Mouse (Mus musculus) hindbrain, embryonic 12.5 days (tissue): Measurements from ENCODE around the gene Coil. TPM values are rescaled to one million over a fixed set of nuclear protein-coding genes. Genes with fewer than 3 reads are reported as not detected.
"Not testable (repeated sequence)": the region's sequence is repeated elsewhere in the genome, so short reads cannot be mapped to it uniquely, and the experiment has no call there.

Experiments used
- ATAC-seq: fragments of 200-750 bp; cut with Nextera tagmentation; 2 replicates; pipeline ENCODE4 v1.8.0; 2017; ENCODE audit warnings: moderate TSS enrichment; ENCODE audit not compliant: low FRiP score
- H3K27ac ChIP-seq: fragments of 300-500 bp; sonication (generic); 2 replicates; pipeline ENCODE4 v1.5.1; 2016; ENCODE audit warnings: mild to moderate bottlenecking
- H3K27me3 ChIP-seq: fragments of 300-500 bp; sonication (generic); 2 replicates; pipeline ENCODE4 v1.6.1; 2016; ENCODE audit warnings: mild to moderate bottlenecking
- H3K36me3 ChIP-seq: fragments of 300-500 bp; sonication (generic); 2 replicates; pipeline ENCODE4 v1.6.1; 2016; ENCODE audit warnings: mild to moderate bottlenecking
- H3K4me1 ChIP-seq: fragments of 300-500 bp; sonication (generic); 2 replicates; pipeline ENCODE4 v1.6.1; 2016
- H3K4me2 ChIP-seq: fragments of 300-500 bp; sonication (generic); replicated peaks from 2 replicates; pipeline ENCODE4 v1.6.1; 2016; ENCODE audit warnings: mild to moderate bottlenecking
- H3K4me3 ChIP-seq: fragments of 300-500 bp; sonication (generic); 2 replicates; pipeline ENCODE4 v1.5.1; 2016; ENCODE audit warnings: mild to moderate bottlenecking
- H3K9ac ChIP-seq: fragments of 300-500 bp; sonication (generic); 2 replicates; pipeline ENCODE4 v1.6.1; 2016; ENCODE audit warnings: mild to moderate bottlenecking, moderate library complexity
- H3K9me3 ChIP-seq: fragments of 300-500 bp; sonication (generic); replicated peaks from 2 replicates; pipeline ENCODE4 v1.6.1; 2016; ENCODE audit warnings: mild to moderate bottlenecking
- WGBS: fragments of 180-500 bp; shearing (Covaris S2); methylation state at CpG from one replicate; pipeline ENCODE4 v1.1.7; 2016; 5-methylcytosine and 5-hydroxymethylcytosine counted together
- polyA plus RNA-seq: library from polyadenylated mRNA; unstranded; fragments of >200 nt; fragmentation: Nextera tagmentation; extraction: Ambion mirVana; gene quantifications from 2 replicates; pipeline ENCODE4 v1.2.1, GENCODE M21; 2016

Gene Coil
- polyA plus RNA-seq, 1 experiment from 2014 or later, result 32.0 TPM

- Histone ChIP-seq H3K4me3 (no peak overlapping the region), H3K4me2 (no peak overlapping the region), H3K27me3 (no peaks in the 10 kb centered on the region), H3K4me1 (no peaks in the 10 kb centered on the region), H3K27ac (no peak overlapping the region), H3K9me3 (no peaks in the 10 kb centered on the region), H3K36me3 (peaks cover 13% of the 10 kb centered on the region), H3K9ac (no peak overlapping the region)
- no peak for ATAC-seq
These were observed 64.5 kb downstream of the Coil start for GRCm38 (mm10) chr11:89034592-89034991.

DNA sequence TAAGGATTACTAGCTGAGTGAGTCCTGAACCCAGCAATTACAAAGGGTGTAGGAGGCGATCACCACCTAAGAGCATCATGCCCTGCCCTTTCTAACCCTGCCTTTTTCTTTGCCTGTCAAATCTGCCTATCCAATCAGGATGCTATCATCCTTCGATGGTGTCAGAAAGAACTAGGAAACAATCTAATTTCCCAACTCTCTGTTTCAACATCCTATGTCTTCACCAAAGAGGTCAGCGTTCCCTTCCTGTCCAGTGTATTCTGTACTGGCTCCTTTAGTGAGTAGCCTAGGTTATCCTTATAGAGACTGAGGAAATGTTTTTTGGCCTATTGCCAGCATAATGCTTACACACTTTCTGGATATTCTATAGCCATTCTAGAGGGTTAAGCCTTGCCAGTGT is 65.5 kb downstream of the Coil start:
- H3K36me3 ChIP-seq, result peaks cover 23% of the 10 kb centered on the region
- no peak overlapping the region for H3K27ac ChIP-seq
- 84% methylated on average over 3 of the region's 3 CpGs for WGBS
- no peak for ATAC-seq
- H3K9ac ChIP-seq, result no peak overlapping the region
- no peaks in the 10 kb centered on the region for H3K9me3 ChIP-seq
- no peak overlapping the region for H3K4me2 ChIP-seq
- no peaks in the 10 kb centered on the region for H3K4me1 ChIP-seq
- H3K4me3 ChIP-seq, result no peak overlapping the region
- H3K27me3 ChIP-seq, result no peaks in the 10 kb centered on the region

DNA sequence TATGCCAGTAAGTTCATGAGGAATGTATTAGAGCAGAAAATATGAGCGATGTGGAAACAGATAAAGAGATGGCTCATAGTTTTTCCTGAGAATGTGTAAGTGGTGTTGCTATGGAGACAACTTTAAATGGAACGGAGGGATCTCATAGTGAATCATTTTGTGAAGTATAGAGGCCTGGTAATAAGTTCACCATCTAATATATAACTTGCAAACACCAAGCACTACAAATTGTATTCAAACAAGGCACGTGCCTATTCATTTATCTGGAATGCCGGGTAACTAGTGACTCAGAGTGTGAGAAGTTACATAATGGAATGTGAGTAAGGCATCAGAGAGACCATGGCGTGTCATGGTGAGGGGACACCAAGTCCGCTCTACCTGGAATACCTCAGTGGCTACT is 68.4 kb downstream of the Coil start:
- no peak overlapping the region for H3K4me3 ChIP-seq
- H3K27ac ChIP-seq, result no peak overlapping the region
- 95% methylated on average over 6 of the region's 6 CpGs for WGBS
- H3K9ac ChIP-seq, result no peak overlapping the region
- H3K4me2 ChIP-seq, result no peak overlapping the region
- peaks cover 42% of the 10 kb centered on the region for H3K36me3 ChIP-seq
- H3K9me3 ChIP-seq, result no peaks in the 10 kb centered on the region
- ATAC-seq, result no peak
- H3K4me1 ChIP-seq, result no peaks in the 10 kb centered on the region
- no peaks in the 10 kb centered on the region for H3K27me3 ChIP-seq

- Histone ChIP-seq H3K4me3 (no peak overlapping the region), H3K9ac (no peak overlapping the region), H3K4me1 (no peaks in the 10 kb centered on the region), H3K9me3 (no peaks in the 10 kb centered on the region), H3K4me2 (no peak overlapping the region), H3K36me3 (peaks cover 47% of the 10 kb centered on the region), H3K27ac (no peak overlapping the region), H3K27me3 (no peaks in the 10 kb centered on the region)
- 37% methylated on average over 3 of the region's 3 CpGs for WGBS
- no peak for ATAC-seq
These were observed 69.3 kb downstream of the Coil start for GRCm38 (mm10) chr11:89039325-89039724.

GRCm38 (mm10) chr11:89041073-89041472 is 71.0 kb downstream of the Coil start:
- H3K4me3 ChIP-seq, H3K4me2 ChIP-seq, H3K27me3 ChIP-seq, H3K27ac ChIP-seq, H3K9me3 ChIP-seq, H3K9ac ChIP-seq, ATAC-seq, H3K4me1 ChIP-seq: not testable (repeated sequence)
- 94% methylated on average over 6 of the region's 7 CpGs for WGBS
- H3K36me3 ChIP-seq, result peaks cover 64% of the 10 kb centered on the region

Other genes with a start within 250 kb of the Coil start
- 21.8 and 22.3 TPM in 2 replicates for gene Akap1, start 105.7 kb upstream of the Coil start, polyA plus RNA-seq
- 44.1 and 46.2 TPM in 2 replicates for gene Scpep1, start 14.8 kb upstream of the Coil start, polyA plus RNA-seq
- not detected in 2 replicates for gene Elobl, start 3.3 kb upstream of the Coil start, polyA plus RNA-seq
- 3.3 and 4.4 TPM in 2 replicates for gene Trim25, start 29.1 kb downstream of the Coil start, polyA plus RNA-seq
- 10.6 and 11.9 TPM in 2 replicates for gene Dgke, start 96.6 kb downstream of the Coil start, polyA plus RNA-seq
- gene Gm525, start 103.6 kb downstream of the Coil start, polyA plus RNA-seq, result 0.58 TPM in 1 of 2 replicates, not detected in the other